Mouse (Mus musculus) liver, postnatal 0 days (tissue): ENCODE measurements around the gene Chd1. TPM values are rescaled to one million over a fixed set of nuclear protein-coding genes. Genes with fewer than 3 reads are reported as not detected.

ENCODE experiments used
- ATAC-seq: fragments of 200-750 bp; cut with Nextera tagmentation; 2 replicates; pipeline ENCODE4 v1.8.0; 2017; ENCODE audit warnings: mild to moderate bottlenecking, moderate library complexity
- DNase-seq: peaks from one replicate; pipeline ENCODE4 v3.0.0-alpha.2; 2016
- H3K27ac ChIP-seq: fragments of 300-500 bp; sonication (generic); 2 replicates; pipeline ENCODE4 v1.5.1; 2014; ENCODE audit warnings: antibody characterized with exemption, moderate library complexity, mild to moderate bottlenecking, low read depth
- H3K27me3 ChIP-seq: fragments of 300-500 bp; sonication (generic); 2 replicates; pipeline ENCODE4 v1.6.1; 2014; ENCODE audit warnings: low read length, control low read depth, mixed read lengths; ENCODE audit not compliant: insufficient read depth
- H3K36me3 ChIP-seq: fragments of 300-500 bp; sonication (generic); replicated peaks from 2 replicates; pipeline ENCODE4 v1.6.1; 2014; ENCODE audit warnings: mild to moderate bottlenecking, control low read depth, low read length, moderate library complexity, mixed read lengths; ENCODE audit not compliant: insufficient read depth
- H3K4me1 ChIP-seq: fragments of 300-500 bp; sonication (generic); 2 replicates; pipeline ENCODE4 v1.6.1; 2014; ENCODE audit warnings: antibody characterized with exemption, mild to moderate bottlenecking, control low read depth; ENCODE audit not compliant: insufficient read depth
- H3K4me2 ChIP-seq: fragments of 300-500 bp; sonication (generic); 2 replicates; pipeline ENCODE4 v1.6.1; 2014; ENCODE audit warnings: low read depth, mild to moderate bottlenecking, low read length, moderate library complexity, mixed read lengths
- H3K4me3 ChIP-seq: fragments of 300-500 bp; sonication (generic); 2 replicates; pipeline ENCODE4 v1.5.1; 2014; ENCODE audit warnings: low read depth, low read length
- H3K9ac ChIP-seq: fragments of 300-500 bp; sonication (generic); replicated peaks from 2 replicates; pipeline ENCODE4 v1.6.1; 2014; ENCODE audit warnings: mild to moderate bottlenecking, moderate library complexity
- H3K9me3 ChIP-seq: fragments of 300-500 bp; sonication (generic); 2 replicates; pipeline ENCODE4 v1.6.1; 2016; ENCODE audit warnings: mild to moderate bottlenecking, control low read depth, low read length, mixed read lengths
- CTCF ChIP-seq: sonication (generic); IDR thresholded peaks from 2 replicates; pipeline ENCODE4 v1.5.1; 2016; ENCODE audit warnings: antibody characterized with exemption, low read depth
- EP300 ChIP-seq: IDR thresholded peaks from 2 replicates; pipeline ENCODE4 v1.6.1; 2016; ENCODE audit warnings: antibody characterized with exemption, low read depth, mild to moderate bottlenecking
- WGBS: fragments of 180-500 bp; shearing (Covaris S2); extraction: QIAGEN DNeasy Blood & Tissue Kit; methylation state at CpG from one replicate; pipeline ENCODE4 v1.1.7; 2014; ENCODE audit not compliant: insufficient replicate concordance; 5-methylcytosine and 5-hydroxymethylcytosine counted together
- polyA plus RNA-seq: library from polyadenylated mRNA; unstranded; fragments of >200 nt; fragmentation: Nextera tagmentation; extraction: Ambion mirVana; gene quantifications from 2 replicates; pipeline ENCODE4 v1.2.1, GENCODE M21; 2015

Gene Chd1
- polyA plus RNA-seq, 1 experiment from 2014 or later = 10.7 TPM

- DNase-seq (peak; percentile 69), ATAC-seq (peak; percentile 54)
- Histone ChIP-seq H3K4me1 (peaks cover 3% of the 10 kb centered on the region; the same call in 1 of the 2 replicates), H3K4me3 (peak overlapping the region; percentile 91), H3K4me2 (peak overlapping the region; percentile 80), H3K27me3 (no peaks in the 10 kb centered on the region), H3K9me3 (no peaks in the 10 kb centered on the region), H3K27ac (peak overlapping the region; percentile 98), H3K36me3 (peaks cover 15% of the 10 kb centered on the region), H3K9ac (peak overlapping the region; percentile 87)
- WGBS = under 1% methylated on average over 55 of the region's 89 CpGs
- no peak for TF ChIP-seq EP300
- peak; percentile 17; the same call in 1 of the 2 replicates for TF ChIP-seq CTCF
Observed at GRCm38 (mm10) chr17:15705303-15706284, 827 bp downstream of the Chd1 start.

GRCm38 (mm10) chr17:15714507-15714906, 9.7 kb downstream of the Chd1 start:
- no peaks in the 10 kb centered on the region for H3K27me3 ChIP-seq
- no peak overlapping the region for H3K4me3 ChIP-seq
- ATAC-seq (no peak), DNase-seq (no peak)
- H3K4me1 ChIP-seq = 0 out of 2 replicates have a peak, but pooled peaks cover 12% of the 10 kb centered on the region
- peaks cover 11% of the 10 kb centered on the region; the same call in 1 of the 2 replicates for H3K36me3 ChIP-seq
- 0 out of 2 replicates have a peak overlapping the region, but pooled peaks have one; percentile 9 for H3K9ac ChIP-seq
- H3K4me2 ChIP-seq = no peak overlapping the region; the same call in 1 of the 2 replicates
- H3K27ac ChIP-seq = no peak overlapping the region
- H3K9me3 ChIP-seq = no peaks in the 10 kb centered on the region
- TF ChIP-seq EP300 = no peak
- no peak for TF ChIP-seq CTCF
- 57% methylated on average over 4 of the region's 4 CpGs for WGBS

GRCm38 (mm10) chr17:15715013-15715902, 10.5 kb downstream of the Chd1 start:
- H3K27me3 ChIP-seq = no peaks in the 10 kb centered on the region
- no peak overlapping the region for H3K4me2 ChIP-seq
- H3K9ac ChIP-seq = 0 out of 2 replicates have a peak overlapping the region, but pooled peaks have one; percentile 9
- peaks cover 12% of the 10 kb centered on the region; the same call in 1 of the 2 replicates for H3K4me1 ChIP-seq
- ATAC-seq (peak; percentile 74), DNase-seq (peak; percentile 61)
- H3K4me3 ChIP-seq = no peak overlapping the region
- no peaks in the 10 kb centered on the region for H3K9me3 ChIP-seq
- 60% methylated on average over 3 of the region's 3 CpGs for WGBS
- TF ChIP-seq EP300 (no peak), CTCF (peak; percentile 77)
- peaks cover 11% of the 10 kb centered on the region; the same call in 1 of the 2 replicates for H3K36me3 ChIP-seq
- no peak overlapping the region for H3K27ac ChIP-seq

GRCm38 (mm10) chr17:15715940-15716339, 11.2 kb downstream of the Chd1 start:
- Histone ChIP-seq H3K9me3 (no peaks in the 10 kb centered on the region), H3K4me1 (peaks cover 16% of the 10 kb centered on the region; the same call in 1 of the 2 replicates), H3K27ac (no peak overlapping the region), H3K4me2 (no peak overlapping the region), H3K4me3 (no peak overlapping the region), H3K36me3 (peaks cover 11% of the 10 kb centered on the region; the same call in 1 of the 2 replicates), H3K27me3 (no peaks in the 10 kb centered on the region), H3K9ac (no peak overlapping the region)
- no peak for ATAC-seq
- no peak for DNase-seq
- 89% methylated on average over 3 of the region's 3 CpGs for WGBS
- TF ChIP-seq EP300 = no peak
- TF ChIP-seq CTCF = no peak

- ATAC-seq = peak; percentile 47; the same call in 1 of the 2 replicates
- Histone ChIP-seq H3K36me3 (peaks cover 18% of the 10 kb centered on the region), H3K9me3 (no peaks in the 10 kb centered on the region), H3K4me1 (peaks cover 11% of the 10 kb centered on the region; the same call in 1 of the 2 replicates), H3K27ac (no peak overlapping the region), H3K9ac (no peak overlapping the region), H3K4me2 (no peak overlapping the region), H3K27me3 (no peaks in the 10 kb centered on the region), H3K4me3 (no peak overlapping the region)
- 66% methylated on average over 3 of the region's 3 CpGs for WGBS
- TF ChIP-seq EP300 (no peak), CTCF (no peak)
- no peak for DNase-seq
Observed at GRCm38 (mm10) chr17:15720841-15721240, 16.1 kb downstream of the Chd1 start.

- H3K4me2 ChIP-seq = no peak overlapping the region
- peaks cover 32% of the 10 kb centered on the region for H3K36me3 ChIP-seq
- no peak for DNase-seq
- ATAC-seq = no peak
- TF ChIP-seq CTCF (no peak), EP300 (no peak)
- H3K4me3 ChIP-seq = no peak overlapping the region
- H3K27ac ChIP-seq = no peak overlapping the region
- H3K9me3 ChIP-seq = no peaks in the 10 kb centered on the region
- peaks cover 3% of the 10 kb centered on the region; the same call in 1 of the 2 replicates for H3K4me1 ChIP-seq
- 94% methylated on average over 1 of the region's 1 CpGs for WGBS
- H3K27me3 ChIP-seq = no peaks in the 10 kb centered on the region
- H3K9ac ChIP-seq = no peak overlapping the region
Observed at GRCm38 (mm10) chr17:15723291-15723690, 18.5 kb downstream of the Chd1 start.
